In genomic region chr11:5897839-5898238, GRCm38 (mm10) we compare ENCODE assay signal across 11 mouse cellular contexts. TPM values are rescaled to one million over a fixed set of nuclear protein-coding genes. Genes with fewer than 3 reads are reported as not detected.
DNase-seq lines count a peak whose midpoint lies in the region; ATAC-seq and TF ChIP-seq lines count a peak whose summit lies in the region.
"Had no signal": no experiment of that assay in that cellular context is flagged by ENCODE, and none has a peak within 500 bp of the region (broad histone marks: within the 10 kb centered on the region; RNA-seq: fewer than 3 reads in every experiment).

No protein-coding gene starts in this region.

- no peak overlapping the region for H3K4me3 ChIP-seq in hindbrain, embryonic 16.5 days (ENCODE audit: low read length)
- H3K4me3 ChIP-seq in hindbrain, embryonic 13.5 days = no peak overlapping the region
- no peak overlapping the region for H3K4me3 ChIP-seq in neural tube, embryonic 12.5 days
- peak overlapping the region; percentile 6; the same call in 1 of the 2 replicates for H3K4me3 ChIP-seq in stomach, postnatal 0 days (ENCODE audit: low read depth, low read length)
- H3K4me3 ChIP-seq: forebrain, embryonic 15.5 days had no signal

- TF ChIP-seq CTCF in stomach, postnatal 0 days (IDR thresholded peaks at IDR 0.05; ENCODE audit: low read depth) = no peak

- no peak for TF ChIP-seq EP300 in stomach, postnatal 0 days (optimal IDR thresholded peaks at IDR 0.05)

- no peaks in the 10 kb centered on the region for H3K9me3 ChIP-seq in hindbrain, embryonic 16.5 days (ENCODE audit: control insufficient read depth, low read length)
- no peaks in the 10 kb centered on the region for H3K9me3 ChIP-seq in hindbrain, embryonic 13.5 days
- no peaks in the 10 kb centered on the region for H3K9me3 ChIP-seq in neural tube, embryonic 12.5 days
- no peaks in the 10 kb centered on the region for H3K9me3 ChIP-seq in stomach, postnatal 0 days (ENCODE audit: control insufficient read depth, low read length)
- H3K9me3 ChIP-seq: forebrain, embryonic 15.5 days had no signal

- ATAC-seq in hindbrain, embryonic 16.5 days = no peak
- ATAC-seq in hindbrain, embryonic 13.5 days (ENCODE audit: low FRiP score) = no peak
- no peak for ATAC-seq in neural tube, embryonic 12.5 days (ENCODE audit: low FRiP score, low read depth)
- ATAC-seq in stomach, postnatal 0 days (ENCODE audit: low FRiP score, low TSS enrichment) = no peak
- ATAC-seq: forebrain, embryonic 15.5 days had no signal

- peak; percentile 25 for DNase-seq in embryo, embryonic 10 days (ENCODE audit: low spot score)
- no peak for DNase-seq in embryo, embryonic 10.5 days (ENCODE audit: low spot score)
- DNase-seq in neural tube, embryonic 10.5 days (ENCODE audit: extremely low spot score, low spot score) = no peak
- DNase-seq in stomach, postnatal 0 days (ENCODE audit: low spot score) = peak; percentile 39
- no peak for DNase-seq in spleen, adult 18-20 months
- DNase-seq: adrenal gland, adult 8-10 months; gastrocnemius, postnatal 36 days had no signal

- H3K4me1 ChIP-seq in hindbrain, embryonic 16.5 days (ENCODE audit: control insufficient read depth, insufficient read depth, low read depth, low read length) = peaks cover 12% of the 10 kb centered on the region
- H3K4me1 ChIP-seq in hindbrain, embryonic 13.5 days (replicated peaks) = peaks cover 48% of the 10 kb centered on the region
- peaks cover 33% of the 10 kb centered on the region for H3K4me1 ChIP-seq in neural tube, embryonic 12.5 days
- H3K4me1 ChIP-seq in stomach, postnatal 0 days (replicated peaks; ENCODE audit: control insufficient read depth, insufficient read depth) = peaks cover 8% of the 10 kb centered on the region; the same call in 1 of the 2 replicates

- H3K27ac ChIP-seq in hindbrain, embryonic 16.5 days (ENCODE audit: low read depth, low read length) = no peak overlapping the region
- no peak overlapping the region for H3K27ac ChIP-seq in hindbrain, embryonic 13.5 days
- H3K27ac ChIP-seq in neural tube, embryonic 12.5 days = no peak overlapping the region
- peak overlapping the region; percentile 73 for H3K27ac ChIP-seq in stomach, postnatal 0 days (replicated peaks)
- H3K27ac ChIP-seq: forebrain, embryonic 15.5 days had no signal

- no peaks in the 10 kb centered on the region for H3K36me3 ChIP-seq in hindbrain, embryonic 16.5 days (ENCODE audit: control insufficient read depth, insufficient read depth, low read length)
- no peaks in the 10 kb centered on the region for H3K36me3 ChIP-seq in hindbrain, embryonic 13.5 days
- no peaks in the 10 kb centered on the region for H3K36me3 ChIP-seq in neural tube, embryonic 12.5 days
- H3K36me3 ChIP-seq in stomach, postnatal 0 days (ENCODE audit: control insufficient read depth, insufficient read depth, low read length) = no peaks in the 10 kb centered on the region
- H3K36me3 ChIP-seq: forebrain, embryonic 15.5 days had no signal

- 25% methylated on average over 10 of the region's 10 CpGs for WGBS in hindbrain, embryonic 16.5 days
- WGBS in hindbrain, embryonic 13.5 days = 12% methylated on average over 10 of the region's 10 CpGs
- 12% methylated on average over 10 of the region's 10 CpGs for WGBS in neural tube, embryonic 12.5 days
- 42% methylated on average over 9 of the region's 10 CpGs for WGBS in stomach, postnatal 0 days

- peaks cover 3% of the 10 kb centered on the region for H3K27me3 ChIP-seq in hindbrain, embryonic 16.5 days (replicated peaks; ENCODE audit: control insufficient read depth, insufficient read depth, low read length)
- H3K27me3 ChIP-seq in hindbrain, embryonic 13.5 days = peaks cover 27% of the 10 kb centered on the region
- H3K27me3 ChIP-seq in neural tube, embryonic 12.5 days (replicated peaks) = peaks cover 4% of the 10 kb centered on the region; the same call in 1 of the 2 replicates
- H3K27me3 ChIP-seq in stomach, postnatal 0 days (ENCODE audit: control insufficient read depth, insufficient read depth, low read length) = no peaks in the 10 kb centered on the region
- H3K27me3 ChIP-seq: forebrain, embryonic 15.5 days had no signal

- H3K4me2 ChIP-seq in hindbrain, embryonic 16.5 days (ENCODE audit: low read length) = no peak overlapping the region
- H3K4me2 ChIP-seq in hindbrain, embryonic 13.5 days = no peak overlapping the region
- 0 out of 2 replicates have a peak overlapping the region, but pooled peaks have one; percentile 3 for H3K4me2 ChIP-seq in neural tube, embryonic 12.5 days (replicated peaks)
- peak overlapping the region; percentile 42 for H3K4me2 ChIP-seq in stomach, postnatal 0 days (replicated peaks; ENCODE audit: low read depth)
- H3K4me2 ChIP-seq: forebrain, embryonic 15.5 days had no signal

- H3K9ac ChIP-seq in hindbrain, embryonic 16.5 days (ENCODE audit: low read depth, low read length) = peak overlapping the region; percentile 9; the same call in 1 of the 2 replicates
- no peak overlapping the region for H3K9ac ChIP-seq in hindbrain, embryonic 13.5 days
- no peak overlapping the region for H3K9ac ChIP-seq in neural tube, embryonic 12.5 days
- H3K9ac ChIP-seq in stomach, postnatal 0 days (ENCODE audit: low read length) = peak overlapping the region; percentile 48
- H3K9ac ChIP-seq: forebrain, embryonic 15.5 days had no signal

RNA-seq across cellular contexts. Expression of gene Myl7, which starts 0.7 kb away (rescaled TPM):
- 0.49 TPM in 1 of 2 replicates, not detected in the other for polyA plus RNA-seq in hindbrain, embryonic 16.5 days (2015; fragmentation: Nextera tagmentation; extraction: Ambion mirVana)
- 1.9 and 2.7 TPM in 2 replicates for polyA plus RNA-seq in hindbrain, embryonic 13.5 days (2015; fragmentation: Nextera tagmentation; extraction: Ambion mirVana)
- 5.1 and 5.5 TPM in 2 replicates for polyA plus RNA-seq in neural tube, embryonic 12.5 days (2016; fragmentation: Nextera tagmentation; extraction: Ambion mirVana)
- 147 and 150 TPM in 2 replicates for polyA plus RNA-seq in stomach, postnatal 0 days (2015; fragmentation: Nextera tagmentation; extraction: Ambion mirVana)

RNA-seq across cellular contexts. Expression of gene Pold2, which starts 19.7 kb away (rescaled TPM):
- 59.6 and 62.5 TPM in 2 replicates for polyA plus RNA-seq in hindbrain, embryonic 16.5 days (2015; fragmentation: Nextera tagmentation; extraction: Ambion mirVana)
- polyA plus RNA-seq in hindbrain, embryonic 13.5 days (2015; fragmentation: Nextera tagmentation; extraction: Ambion mirVana) = 54.3 and 57.0 TPM in 2 replicates
- 77.5 and 81.5 TPM in 2 replicates for polyA plus RNA-seq in neural tube, embryonic 12.5 days (2016; fragmentation: Nextera tagmentation; extraction: Ambion mirVana)
- 49.3 and 51.1 TPM in 2 replicates for polyA plus RNA-seq in stomach, postnatal 0 days (2015; fragmentation: Nextera tagmentation; extraction: Ambion mirVana)

RNA-seq across cellular contexts. Expression of gene Aebp1, which starts 36.1 kb away (rescaled TPM):
- 27.4 and 35.8 TPM in 2 replicates for polyA plus RNA-seq in hindbrain, embryonic 16.5 days (2015; fragmentation: Nextera tagmentation; extraction: Ambion mirVana)
- polyA plus RNA-seq in hindbrain, embryonic 13.5 days (2015; fragmentation: Nextera tagmentation; extraction: Ambion mirVana) = 21.9 and 24.5 TPM in 2 replicates
- polyA plus RNA-seq in neural tube, embryonic 12.5 days (2016; fragmentation: Nextera tagmentation; extraction: Ambion mirVana) = 19.0 TPM in 2 replicates
- polyA plus RNA-seq in stomach, postnatal 0 days (2015; fragmentation: Nextera tagmentation; extraction: Ambion mirVana) = 19.6 and 21.9 TPM in 2 replicates

RNA-seq across cellular contexts. Expression of gene Gck, which starts 52.0 kb away (rescaled TPM):
- polyA plus RNA-seq in hindbrain, embryonic 16.5 days (2015; fragmentation: Nextera tagmentation; extraction: Ambion mirVana) = 5.7 and 6.6 TPM in 2 replicates
- polyA plus RNA-seq in hindbrain, embryonic 13.5 days (2015; fragmentation: Nextera tagmentation; extraction: Ambion mirVana) = 4.2 and 6.1 TPM in 2 replicates
- 1.4 and 2.0 TPM in 2 replicates for polyA plus RNA-seq in neural tube, embryonic 12.5 days (2016; fragmentation: Nextera tagmentation; extraction: Ambion mirVana)
- polyA plus RNA-seq in stomach, postnatal 0 days (2015; fragmentation: Nextera tagmentation; extraction: Ambion mirVana) = 1.9 and 2.0 TPM in 2 replicates

RNA-seq across cellular contexts. Expression of gene Ykt6, which starts 57.7 kb away (rescaled TPM):
- polyA plus RNA-seq in hindbrain, embryonic 16.5 days (2015; fragmentation: Nextera tagmentation; extraction: Ambion mirVana) = 98.9 and 99.7 TPM in 2 replicates
- 76.0 and 78.1 TPM in 2 replicates for polyA plus RNA-seq in hindbrain, embryonic 13.5 days (2015; fragmentation: Nextera tagmentation; extraction: Ambion mirVana)
- polyA plus RNA-seq in neural tube, embryonic 12.5 days (2016; fragmentation: Nextera tagmentation; extraction: Ambion mirVana) = 59.0 and 62.1 TPM in 2 replicates
- 47.0 and 47.7 TPM in 2 replicates for polyA plus RNA-seq in stomach, postnatal 0 days (2015; fragmentation: Nextera tagmentation; extraction: Ambion mirVana)

Comparison
In these comparisons a context has a peak if more than half of its experiments do, and no peak if none do; other contexts are left out.
1. DNase-seq: peak in embryo, embryonic 10 days (single experiment) and stomach, postnatal 0 days (single experiment); none in embryo, embryonic 10.5 days (single experiment), neural tube, embryonic 10.5 days (single experiment) and spleen, adult 18-20 months (0 of 2).
2. H3K9ac ChIP-seq: peak in hindbrain, embryonic 16.5 days (single experiment) and stomach, postnatal 0 days (single experiment); none in hindbrain, embryonic 13.5 days (single experiment) and neural tube, embryonic 12.5 days (single experiment).
3. H3K4me2 ChIP-seq: peak in neural tube, embryonic 12.5 days (single experiment) and stomach, postnatal 0 days (single experiment); none in hindbrain, embryonic 16.5 days (single experiment) and hindbrain, embryonic 13.5 days (single experiment).
4. RNA of gene Myl7, which starts 0.7 kb away (polyA plus RNA-seq): 147 to 150 TPM in stomach, postnatal 0 days; 5.1 to 5.5 TPM in neural tube, embryonic 12.5 days, 1.9 to 2.7 TPM in hindbrain, embryonic 13.5 days and 0.49 TPM in hindbrain, embryonic 16.5 days; every median in the first group is over 10 times any median in the second.